Mouse (Mus musculus): Measurements from ENCODE around the gene Sbno2.

Sbno2 gene

GRCm38 (mm10) chr10:80105460-80105859 is at the start of gene Sbno2:
TSS of gene Sbno2 (minus strand) at chr10:80105571.
- DNase-seq (ENCODE audit: low spot score): no peak

GRCm38 (mm10) chr10:80154384-80154783 is 49.0 kb upstream of the Sbno2 start:
- DNase-seq (ENCODE audit: low spot score): no peak

- DNase-seq (ENCODE audit: low spot score): no peak
Observed at GRCm38 (mm10) chr10:80153713-80154112, 48.3 kb upstream of the Sbno2 start.

- DNase-seq (ENCODE audit: low spot score): peak; percentile 88
Observed at GRCm38 (mm10) chr10:80152873-80153260, 47.5 kb upstream of the Sbno2 start.

- DNase-seq (ENCODE audit: low spot score): peak; percentile 84
Observed at GRCm38 (mm10) chr10:80152071-80152872, 46.9 kb upstream of the Sbno2 start.

GRCm38 (mm10) chr10:80151211-80152034 is 46.1 kb upstream of the Sbno2 start:
- DNase-seq (ENCODE audit: low spot score): peak; percentile 65

- DNase-seq (ENCODE audit: low spot score): peak; percentile 70
Observed at GRCm38 (mm10) chr10:80150226-80151210, 45.1 kb upstream of the Sbno2 start.

- peak; percentile 100 for DNase-seq (ENCODE audit: low spot score)
Observed at GRCm38 (mm10) chr10:80149291-80150225, 44.2 kb upstream of the Sbno2 start.

- peak; percentile 97 for DNase-seq (ENCODE audit: low spot score)
Observed at GRCm38 (mm10) chr10:80148610-80149290, 43.4 kb upstream of the Sbno2 start.

- DNase-seq (ENCODE audit: low spot score): peak; percentile 89
Observed at GRCm38 (mm10) chr10:80147719-80148601, 42.6 kb upstream of the Sbno2 start, which contains the start of gene Midn. TSS of gene Midn (plus strand) at chr10:80148272.

- peak; percentile 69 for DNase-seq (ENCODE audit: low spot score)
Observed at GRCm38 (mm10) chr10:80147146-80147718, 41.9 kb upstream of the Sbno2 start.

- DNase-seq (ENCODE audit: low spot score): no peak
Observed at GRCm38 (mm10) chr10:80146568-80147011, 41.2 kb upstream of the Sbno2 start.

- DNase-seq (ENCODE audit: low spot score): peak; percentile 59
Observed at GRCm38 (mm10) chr10:80145896-80146295, 40.5 kb upstream of the Sbno2 start.

GRCm38 (mm10) chr10:80144864-80145838 is 39.8 kb upstream of the Sbno2 start:
- DNase-seq (ENCODE audit: low spot score): peak; percentile 90

GRCm38 (mm10) chr10:80144159-80144558 is 38.8 kb upstream of the Sbno2 start:
- no peak for DNase-seq (ENCODE audit: low spot score)

GRCm38 (mm10) chr10:80143664-80144063 is 38.3 kb upstream of the Sbno2 start:
- no peak for DNase-seq (ENCODE audit: low spot score)

- peak; percentile 56 for DNase-seq (ENCODE audit: low spot score)
Observed at GRCm38 (mm10) chr10:80142530-80142925, 37.2 kb upstream of the Sbno2 start.

All from MN1 (cell line).